Mouse (Mus musculus) embryonic facial prominence, embryonic 13.5 days (tissue): ENCODE measurements at regions not wholly inside any gene's neighbourhood (a gene's known extent, or its start where the extent isn't known, plus 50 kb on each side); places are given as distances from the start of the nearest gene placed in this dataset.

Source experiments
- ATAC-seq: fragments of 200-750 bp; cut with Nextera tagmentation; 2 replicates; pipeline ENCODE4 v1.8.0; 2017; ENCODE audit warnings: low read depth; ENCODE audit not compliant: insufficient number of reproducible peaks, insufficient read depth, low FRiP score, low TSS enrichment
- H3K27ac ChIP-seq: fragments of 300-500 bp; sonication (generic); 2 replicates; pipeline ENCODE4 v1.5.1; 2015; ENCODE audit warnings: moderate library complexity, mild to moderate bottlenecking, inconsistent platforms
- H3K27me3 ChIP-seq: fragments of 300-500 bp; sonication (generic); 2 replicates; pipeline ENCODE4 v1.6.1; 2015; ENCODE audit warnings: mild to moderate bottlenecking, inconsistent platforms
- H3K36me3 ChIP-seq: fragments of 300-500 bp; sonication (generic); 2 replicates; pipeline ENCODE4 v1.6.1; 2015; ENCODE audit warnings: mild to moderate bottlenecking, inconsistent platforms
- H3K4me1 ChIP-seq: fragments of 300-500 bp; sonication (generic); 2 replicates; pipeline ENCODE4 v1.6.1; 2015; ENCODE audit warnings: inconsistent platforms
- H3K4me2 ChIP-seq: fragments of 300-500 bp; sonication (generic); 2 replicates; pipeline ENCODE4 v1.6.1; 2015; ENCODE audit warnings: moderate library complexity, mild to moderate bottlenecking, inconsistent platforms
- H3K4me3 ChIP-seq: fragments of 300-500 bp; sonication (generic); 2 replicates; pipeline ENCODE4 v1.5.1; 2015; ENCODE audit warnings: mild to moderate bottlenecking, inconsistent platforms
- H3K9ac ChIP-seq: fragments of 300-500 bp; sonication (generic); 2 replicates; pipeline ENCODE4 v1.6.1; 2015; ENCODE audit warnings: mild to moderate bottlenecking, inconsistent platforms
- H3K9me3 ChIP-seq: fragments of 300-500 bp; sonication (generic); 2 replicates; pipeline ENCODE4 v1.6.1; 2016; ENCODE audit warnings: inconsistent platforms
- WGBS: fragments of 180-500 bp; shearing (Covaris S2); methylation state at CpG from one replicate; pipeline ENCODE4 v1.1.7; 2015; ENCODE audit warnings: mixed read lengths; 5-methylcytosine and 5-hydroxymethylcytosine counted together

GRCm38 (mm10) chr13:81965431-81965830 is 182.6 kb downstream of the Cetn3 start:
- no peak overlapping the region for H3K4me3 ChIP-seq
- H3K4me1 ChIP-seq, result no peaks in the 10 kb centered on the region
- no peaks in the 10 kb centered on the region for H3K9me3 ChIP-seq
- ATAC-seq, result no peak
- 78% methylated on average over 2 of the region's 2 CpGs for WGBS
- no peaks in the 10 kb centered on the region for H3K36me3 ChIP-seq
- H3K27me3 ChIP-seq, result no peaks in the 10 kb centered on the region
- H3K27ac ChIP-seq, result no peak overlapping the region
- H3K9ac ChIP-seq, result no peak overlapping the region
- no peak overlapping the region for H3K4me2 ChIP-seq

- Histone ChIP-seq H3K36me3 (no peaks in the 10 kb centered on the region), H3K27me3 (no peaks in the 10 kb centered on the region), H3K4me3 (no peak overlapping the region), H3K4me2 (no peak overlapping the region), H3K9me3 (no peaks in the 10 kb centered on the region), H3K9ac (no peak overlapping the region), H3K4me1 (no peaks in the 10 kb centered on the region), H3K27ac (no peak overlapping the region)
- WGBS, result 41% methylated on average over 2 of the region's 2 CpGs
- no peak for ATAC-seq
Measured at GRCm38 (mm10) chr13:81975878-81976277, 193.0 kb downstream of the Cetn3 start.

DNA sequence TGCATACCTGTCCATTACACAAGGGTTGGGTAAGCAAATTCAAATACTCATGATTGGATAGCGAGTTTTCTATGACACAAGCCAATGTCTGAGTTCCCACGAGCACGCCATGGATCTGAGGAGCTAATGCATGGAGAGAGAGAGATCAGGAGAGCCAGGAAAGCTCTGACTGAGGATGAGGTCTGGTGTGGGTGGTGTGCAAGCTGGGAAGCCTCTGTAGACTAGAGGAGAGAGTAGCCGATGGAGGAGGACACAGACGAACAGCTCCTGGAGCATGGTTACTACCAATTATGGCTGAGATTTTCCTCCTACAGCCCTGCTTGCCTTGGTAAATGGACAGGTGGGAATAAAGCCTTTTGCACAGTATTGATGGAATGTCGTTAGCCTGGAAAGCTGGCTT is 195.1 kb downstream of the Cetn3 start:
- 89% methylated on average over 6 of the region's 6 CpGs for whole genome bisulfite sequencing
- Histone ChIP-seq H3K4me3 (no peak overlapping the region), H3K4me1 (no peaks in the 10 kb centered on the region), H3K9me3 (no peaks in the 10 kb centered on the region), H3K9ac (no peak overlapping the region), H3K27me3 (no peaks in the 10 kb centered on the region), H3K36me3 (no peaks in the 10 kb centered on the region), H3K4me2 (no peak overlapping the region), H3K27ac (no peak overlapping the region)
- no peak for ATAC-seq

- Histone ChIP-seq H3K27ac (no peak overlapping the region), H3K4me3 (no peak overlapping the region), H3K9ac (no peak overlapping the region), H3K27me3 (no peaks in the 10 kb centered on the region), H3K9me3 (no peaks in the 10 kb centered on the region), H3K4me1 (no peaks in the 10 kb centered on the region), H3K4me2 (no peak overlapping the region), H3K36me3 (no peaks in the 10 kb centered on the region)
- no peak for ATAC-seq
Measured at GRCm38 (mm10) chr13:81979289-81979688, 196.4 kb downstream of the Cetn3 start.

- no peaks in the 10 kb centered on the region for H3K4me1 ChIP-seq
- no peaks in the 10 kb centered on the region for H3K36me3 ChIP-seq
- no peak overlapping the region for H3K9ac ChIP-seq
- no peak overlapping the region for H3K4me3 ChIP-seq
- no peak overlapping the region for H3K27ac ChIP-seq
- WGBS, result 58% methylated on average over 5 of the region's 5 CpGs
- no peak for ATAC-seq
- H3K9me3 ChIP-seq, result no peaks in the 10 kb centered on the region
- no peaks in the 10 kb centered on the region for H3K27me3 ChIP-seq
- H3K4me2 ChIP-seq, result no peak overlapping the region
Measured at GRCm38 (mm10) chr13:81980094-81980493, 197.2 kb downstream of the Cetn3 start.

DNA sequence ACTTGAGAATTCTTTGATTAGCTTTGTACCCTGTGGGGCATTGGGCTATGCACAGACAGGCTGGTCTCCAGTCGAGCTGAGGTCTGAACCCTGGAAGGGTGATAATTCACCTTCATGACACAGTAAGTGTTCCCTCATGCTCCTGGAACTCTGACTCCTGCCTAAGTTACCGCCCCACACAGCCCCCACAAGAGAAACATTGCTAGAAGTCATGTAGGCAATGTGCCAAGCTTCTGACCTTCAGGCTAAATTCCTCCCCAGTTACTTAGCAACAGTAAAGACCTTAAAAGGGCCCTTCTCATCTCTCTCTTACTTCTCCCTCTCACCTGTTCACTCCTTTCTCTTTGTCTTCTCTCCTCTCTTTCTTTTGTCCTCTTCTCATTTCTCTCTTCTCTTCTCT is 199.6 kb downstream of the Cetn3 start:
- no peak overlapping the region for H3K4me3 ChIP-seq
- no peak for ATAC-seq
- no peaks in the 10 kb centered on the region for H3K9me3 ChIP-seq
- H3K4me1 ChIP-seq, result no peaks in the 10 kb centered on the region
- H3K9ac ChIP-seq, result no peak overlapping the region
- no peaks in the 10 kb centered on the region for H3K27me3 ChIP-seq
- 44% methylated on average over 2 of the region's 2 CpGs for WGBS
- H3K36me3 ChIP-seq, result no peaks in the 10 kb centered on the region
- no peak overlapping the region for H3K27ac ChIP-seq
- H3K4me2 ChIP-seq, result no peak overlapping the region

GRCm38 (mm10) chr13:82000681-82001212 is 217.9 kb downstream of the Cetn3 start:
- H3K27me3 ChIP-seq, result no peaks in the 10 kb centered on the region
- H3K4me2 ChIP-seq, result no peak overlapping the region
- H3K9ac ChIP-seq, result no peak overlapping the region
- 91% methylated on average over 3 of the region's 3 CpGs for WGBS
- H3K9me3 ChIP-seq, result no peaks in the 10 kb centered on the region
- no peak overlapping the region for H3K27ac ChIP-seq
- no peaks in the 10 kb centered on the region for H3K4me1 ChIP-seq
- H3K36me3 ChIP-seq, result no peaks in the 10 kb centered on the region
- ATAC-seq, result no peak
- H3K4me3 ChIP-seq, result no peak overlapping the region

DNA sequence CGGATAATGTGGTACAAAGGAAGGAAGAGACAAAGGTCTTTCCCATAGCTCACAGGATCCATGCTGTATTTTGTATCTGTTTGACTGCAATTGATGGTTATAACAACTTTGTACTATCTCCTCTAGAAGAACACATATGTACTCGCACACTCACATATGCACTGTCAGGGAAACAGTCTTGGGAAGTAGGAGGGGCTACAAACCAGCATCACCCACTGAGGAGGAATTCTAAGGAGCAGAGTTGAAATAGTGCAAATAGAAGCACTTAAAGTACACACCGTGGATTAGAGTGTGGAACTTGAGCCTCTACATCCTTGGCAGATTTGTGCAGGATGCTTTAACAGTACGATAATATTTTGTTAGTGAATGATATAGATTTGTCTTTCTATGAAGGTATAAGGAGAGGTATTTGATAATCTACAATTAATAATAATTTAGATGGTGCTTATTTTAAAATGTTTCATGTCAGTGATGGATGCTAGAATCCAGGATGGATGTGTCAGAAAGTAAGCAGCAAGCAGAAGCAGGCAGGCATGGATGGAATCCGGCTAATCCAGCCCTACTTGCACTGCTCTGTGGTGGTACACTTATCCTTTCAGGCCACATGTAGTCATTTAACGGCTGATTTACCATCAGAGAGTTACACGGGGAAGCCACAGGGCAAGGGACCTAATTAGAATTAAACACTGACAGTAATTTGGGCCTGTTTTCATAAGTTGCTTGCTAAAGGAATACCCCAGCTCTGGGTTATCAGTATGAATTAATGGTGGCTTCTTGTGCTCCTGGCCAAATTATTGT is 223.3 kb downstream of the Cetn3 start:
- 56% methylated on average over 7 of the region's 7 CpGs for WGBS

GRCm38 (mm10) chr13:82007222-82007621 is 224.3 kb downstream of the Cetn3 start:
- Histone ChIP-seq H3K36me3 (no peaks in the 10 kb centered on the region), H3K4me3 (no peak overlapping the region)

More for the DNA sequence above, 223.3 kb downstream of the Cetn3 start:
- Histone ChIP-seq H3K4me3 (no peak overlapping the region), H3K27ac (no peak overlapping the region), H3K9ac (no peak overlapping the region), H3K36me3 (no peaks in the 10 kb centered on the region), H3K27me3 (no peaks in the 10 kb centered on the region), H3K4me1 (no peaks in the 10 kb centered on the region), H3K4me2 (no peak overlapping the region), H3K9me3 (no peaks in the 10 kb centered on the region)
- ATAC-seq, result no peak

GRCm38 (mm10) chr13:82039623-82040022 is 256.7 kb downstream of the Cetn3 start:
- no peak overlapping the region for H3K27ac ChIP-seq
- H3K9ac ChIP-seq, result no peak overlapping the region
- no peaks in the 10 kb centered on the region for H3K9me3 ChIP-seq
- no peak overlapping the region for H3K4me2 ChIP-seq
- no peaks in the 10 kb centered on the region for H3K36me3 ChIP-seq
- no peaks in the 10 kb centered on the region for H3K27me3 ChIP-seq
- H3K4me1 ChIP-seq, result 0 out of 2 replicates have a peak, but pooled peaks cover 4% of the 10 kb centered on the region
- 44% methylated on average over 2 of the region's 2 CpGs for whole genome bisulfite sequencing
- H3K4me3 ChIP-seq, result no peak overlapping the region
- ATAC-seq, result no peak

More at GRCm38 (mm10) chr13:82007222-82007621, 224.3 kb downstream of the Cetn3 start:
- H3K4me1 ChIP-seq, result no peaks in the 10 kb centered on the region
- no peaks in the 10 kb centered on the region for H3K27me3 ChIP-seq
- no peak overlapping the region for H3K27ac ChIP-seq
- no peak overlapping the region for H3K4me2 ChIP-seq
- H3K9ac ChIP-seq, result no peak overlapping the region
- no peak for ATAC-seq
- H3K9me3 ChIP-seq, result no peaks in the 10 kb centered on the region

GRCm38 (mm10) chr13:82058131-82058731 is 275.4 kb downstream of the Cetn3 start:
- no peaks in the 10 kb centered on the region for H3K27me3 ChIP-seq
- 16% methylated on average over 3 of the region's 3 CpGs for WGBS
- H3K4me3 ChIP-seq, result no peak overlapping the region
- no peak overlapping the region for H3K4me2 ChIP-seq
- no peak overlapping the region for H3K9ac ChIP-seq
- H3K36me3 ChIP-seq, result no peaks in the 10 kb centered on the region
- no peaks in the 10 kb centered on the region for H3K9me3 ChIP-seq
- H3K27ac ChIP-seq, result peak overlapping the region; percentile 39; the same call in 1 of the 2 replicates
- H3K4me1 ChIP-seq, result peaks cover 16% of the 10 kb centered on the region
- ATAC-seq, result no peak

GRCm38 (mm10) chr13:82058872-82059271 is 276.0 kb downstream of the Cetn3 start:
- peak overlapping the region; percentile 68; the same call in 1 of the 2 replicates for H3K27ac ChIP-seq
- no peaks in the 10 kb centered on the region for H3K9me3 ChIP-seq
- H3K27me3 ChIP-seq, result no peaks in the 10 kb centered on the region
- H3K4me3 ChIP-seq, result no peak overlapping the region
- no peaks in the 10 kb centered on the region for H3K36me3 ChIP-seq
- ATAC-seq, result no peak
- WGBS, result 29% methylated on average over 3 of the region's 3 CpGs
- H3K9ac ChIP-seq, result no peak overlapping the region
- H3K4me1 ChIP-seq, result peaks cover 21% of the 10 kb centered on the region
- no peak overlapping the region for H3K4me2 ChIP-seq
